Mouse (Mus musculus): Measurements from ENCODE around the gene Ano2. TPM values are rescaled to one million over a fixed set of nuclear protein-coding genes. Genes with fewer than 3 reads are reported as not detected.

The Ano2 gene
- polyA plus RNA-seq, 2 experiments = 0.03 TPM; not detected in 1

DNA sequence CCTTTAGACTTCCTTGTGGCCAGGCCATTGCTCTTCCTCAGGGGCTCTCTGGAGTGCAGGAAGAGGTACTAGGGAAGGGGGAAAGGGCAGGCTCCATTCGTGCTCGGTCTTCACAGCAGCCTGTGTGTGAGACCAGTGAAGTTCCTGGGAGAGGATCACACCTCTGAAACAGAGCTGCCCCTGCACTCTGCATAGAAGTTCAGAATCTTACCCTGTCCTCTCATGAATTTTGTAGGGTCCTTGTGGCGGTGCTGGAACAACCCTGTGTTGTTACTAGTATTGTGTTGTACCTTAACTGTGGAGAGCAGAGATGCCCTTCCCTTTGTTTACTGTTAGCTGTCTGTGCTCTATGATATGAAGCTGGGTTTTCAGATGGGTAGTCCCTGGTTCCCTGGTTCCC lies 58.4 kb downstream of the Ano2 start:
- no peaks in the 10 kb centered on the region for H3K36me3 ChIP-seq (replicated peaks; ENCODE audit: control insufficient read depth, insufficient read depth, low read depth)
- H3K4me3 ChIP-seq (ENCODE audit: insufficient read depth in 1 of 2, low read depth in 2 of 2, low read length in 2 of 2) = no peak overlapping the region
- ATAC-seq (ENCODE audit: insufficient read depth) (no peak), DNase-seq (ENCODE audit: low read depth in 3 of 3, low spot score in 3 of 3) (no peak)
- no peaks in the 10 kb centered on the region for H3K9me3 ChIP-seq (ENCODE audit: control insufficient read depth, low read length)
- H3K4me1 ChIP-seq (replicated peaks; ENCODE audit: control insufficient read depth in 2 of 2, insufficient read depth in 2 of 2, low read length in 1 of 2) = no peaks in the 10 kb centered on the region
- no peaks in the 10 kb centered on the region for H3K27me3 ChIP-seq (ENCODE audit: control insufficient read depth, insufficient read depth, low read length)
- 25% methylated on average over 3 of the region's 3 CpGs for WGBS (ENCODE audit: insufficient replicate concordance)
- no peak overlapping the region for H3K4me2 ChIP-seq (ENCODE audit: low read depth)
- no peak overlapping the region for H3K9ac ChIP-seq (replicated peaks)
- TF ChIP-seq CTCF (IDR thresholded peaks at IDR 0.05; ENCODE audit: low read depth) (no peak), EP300 (IDR thresholded peaks at IDR 0.05; ENCODE audit: low read depth) (no peak)
- no peak overlapping the region for H3K27ac ChIP-seq

DNA sequence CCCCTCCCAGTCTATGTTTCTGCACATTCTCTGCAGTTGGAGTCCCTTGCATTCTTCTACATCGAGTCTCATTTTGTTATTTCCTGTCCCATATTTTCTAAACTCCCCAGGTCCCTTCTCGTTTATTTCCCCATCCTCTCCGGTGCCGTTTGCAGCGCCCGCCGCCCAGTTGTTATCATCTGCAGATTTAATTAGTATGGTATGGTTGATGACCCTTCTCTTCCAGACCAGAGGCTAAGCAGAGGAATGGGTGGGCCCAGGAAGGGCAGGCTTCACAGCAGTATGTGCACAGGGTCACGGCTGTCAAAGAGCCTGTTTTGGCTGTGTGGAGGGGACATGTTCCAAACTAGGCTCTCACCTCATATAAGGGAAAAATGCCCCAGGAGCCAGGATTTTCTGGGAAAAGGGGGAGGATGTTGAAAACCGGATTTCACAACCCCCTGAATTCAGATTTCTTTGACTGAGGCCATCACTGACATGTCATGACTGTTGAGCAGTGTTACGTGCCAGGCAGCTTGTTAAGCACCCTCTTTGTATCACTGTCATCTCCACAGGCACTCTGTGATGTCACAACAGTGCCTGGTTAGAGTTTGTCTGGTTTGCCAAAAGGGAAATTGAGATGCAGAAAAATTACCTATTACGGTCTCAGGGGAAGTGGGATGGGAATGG lies 72.8 kb downstream of the Ano2 start:
- Histone ChIP-seq H3K27me3 (ENCODE audit: control insufficient read depth, insufficient read depth, low read length) (no peaks in the 10 kb centered on the region), H3K27ac (no peak overlapping the region), H3K4me2 (ENCODE audit: low read depth) (no peak overlapping the region), H3K36me3 (replicated peaks; ENCODE audit: control insufficient read depth, insufficient read depth, low read depth) (no peaks in the 10 kb centered on the region), H3K9ac (replicated peaks) (no peak overlapping the region), H3K4me3 (ENCODE audit: insufficient read depth in 1 of 2, low read depth in 2 of 2, low read length in 2 of 2) (no peak overlapping the region), H3K4me1 (replicated peaks; ENCODE audit: control insufficient read depth in 2 of 2, insufficient read depth in 2 of 2, low read length in 1 of 2) (no peaks in the 10 kb centered on the region), H3K9me3 (ENCODE audit: control insufficient read depth, low read length) (no peaks in the 10 kb centered on the region)
- DNase-seq (ENCODE audit: low read depth in 3 of 3, low spot score in 3 of 3) = no peak
- no peak for ATAC-seq (ENCODE audit: insufficient read depth)
- WGBS (ENCODE audit: insufficient replicate concordance) = 64% methylated on average over 11 of the region's 11 CpGs
- TF ChIP-seq EP300 (IDR thresholded peaks at IDR 0.05; ENCODE audit: low read depth) (no peak), CTCF (IDR thresholded peaks at IDR 0.05; ENCODE audit: low read depth) (no peak)

DNA sequence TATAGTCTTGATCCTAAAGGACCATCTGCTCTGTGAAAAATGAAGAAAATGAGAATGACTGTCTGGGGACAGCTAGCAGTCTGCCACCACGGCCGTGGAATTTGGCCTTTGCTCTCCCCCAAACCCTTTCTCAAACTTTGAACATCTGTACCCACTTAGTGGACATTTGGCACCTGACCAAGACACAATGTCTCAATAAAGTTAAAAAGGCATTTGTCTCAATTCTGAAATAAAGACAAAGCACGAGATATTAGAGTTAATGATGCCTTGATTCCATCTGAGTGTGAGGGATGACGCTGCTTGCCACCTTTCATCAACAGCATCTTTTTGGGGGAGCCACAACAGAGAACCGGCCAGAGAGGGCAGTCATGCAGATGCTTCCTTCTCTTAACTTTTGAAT lies 83.0 kb downstream of the Ano2 start:
- WGBS (ENCODE audit: insufficient replicate concordance) = 48% methylated on average over 5 of the region's 5 CpGs
- DNase-seq (ENCODE audit: low read depth in 3 of 3, low spot score in 3 of 3) = no peak
- no peak for ATAC-seq (ENCODE audit: insufficient read depth)

DNA sequence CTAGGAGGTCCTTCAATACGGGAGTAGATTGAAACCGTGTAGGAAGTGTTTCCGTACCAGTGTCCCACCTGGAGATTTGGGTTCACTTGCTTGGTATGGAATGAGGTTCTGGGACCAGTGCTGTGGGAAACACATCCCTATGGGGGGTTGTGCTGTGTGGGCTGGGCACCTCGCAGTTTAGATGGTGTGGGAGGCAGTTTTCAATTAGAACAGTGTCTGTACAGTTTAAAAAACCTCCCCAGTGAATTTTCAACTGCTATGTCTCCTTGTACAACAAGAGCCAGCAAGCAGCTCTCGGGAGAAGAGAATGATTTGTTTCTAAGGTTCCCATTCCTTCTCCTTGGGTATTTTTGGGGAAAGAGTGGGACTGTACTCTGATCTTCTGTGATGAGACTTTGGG lies 86.1 kb downstream of the Ano2 start:
- TF ChIP-seq EP300 (IDR thresholded peaks at IDR 0.05; ENCODE audit: low read depth) (no peak), CTCF (IDR thresholded peaks at IDR 0.05; ENCODE audit: low read depth) (no peak)
- WGBS (ENCODE audit: insufficient replicate concordance) = 59% methylated on average over 5 of the region's 5 CpGs
- H3K36me3 ChIP-seq (replicated peaks; ENCODE audit: control insufficient read depth, insufficient read depth, low read depth) = no peaks in the 10 kb centered on the region
- H3K27me3 ChIP-seq (ENCODE audit: control insufficient read depth, insufficient read depth, low read length) = no peaks in the 10 kb centered on the region
- no peak overlapping the region for H3K4me3 ChIP-seq (ENCODE audit: insufficient read depth in 1 of 2, low read depth in 2 of 2, low read length in 2 of 2)
- H3K4me1 ChIP-seq (replicated peaks; ENCODE audit: control insufficient read depth in 2 of 2, insufficient read depth in 2 of 2, low read length in 1 of 2) = no peaks in the 10 kb centered on the region
- H3K4me2 ChIP-seq (ENCODE audit: low read depth) = no peak overlapping the region
- ATAC-seq (ENCODE audit: insufficient read depth) (no peak), DNase-seq (ENCODE audit: low read depth in 3 of 3, low spot score in 3 of 3) (no peak)
- H3K27ac ChIP-seq = no peak overlapping the region
- no peak overlapping the region for H3K9ac ChIP-seq (replicated peaks)
- no peaks in the 10 kb centered on the region for H3K9me3 ChIP-seq (ENCODE audit: control insufficient read depth, low read length)

More for the DNA sequence above, 83.0 kb downstream of the Ano2 start:
- Histone ChIP-seq H3K9ac (replicated peaks) (no peak overlapping the region), H3K4me1 (replicated peaks; ENCODE audit: control insufficient read depth in 2 of 2, insufficient read depth in 2 of 2, low read length in 1 of 2) (no peaks in the 10 kb centered on the region), H3K9me3 (ENCODE audit: control insufficient read depth, low read length) (no peaks in the 10 kb centered on the region), H3K27ac (no peak overlapping the region), H3K4me2 (ENCODE audit: low read depth) (no peak overlapping the region), H3K27me3 (ENCODE audit: control insufficient read depth, insufficient read depth, low read length) (no peaks in the 10 kb centered on the region), H3K4me3 (ENCODE audit: insufficient read depth in 1 of 2, low read depth in 2 of 2, low read length in 2 of 2) (no peak overlapping the region), H3K36me3 (replicated peaks; ENCODE audit: control insufficient read depth, insufficient read depth, low read depth) (no peaks in the 10 kb centered on the region)
- TF ChIP-seq EP300 (IDR thresholded peaks at IDR 0.05; ENCODE audit: low read depth) (no peak), CTCF (IDR thresholded peaks at IDR 0.05; ENCODE audit: low read depth) (no peak)

DNA sequence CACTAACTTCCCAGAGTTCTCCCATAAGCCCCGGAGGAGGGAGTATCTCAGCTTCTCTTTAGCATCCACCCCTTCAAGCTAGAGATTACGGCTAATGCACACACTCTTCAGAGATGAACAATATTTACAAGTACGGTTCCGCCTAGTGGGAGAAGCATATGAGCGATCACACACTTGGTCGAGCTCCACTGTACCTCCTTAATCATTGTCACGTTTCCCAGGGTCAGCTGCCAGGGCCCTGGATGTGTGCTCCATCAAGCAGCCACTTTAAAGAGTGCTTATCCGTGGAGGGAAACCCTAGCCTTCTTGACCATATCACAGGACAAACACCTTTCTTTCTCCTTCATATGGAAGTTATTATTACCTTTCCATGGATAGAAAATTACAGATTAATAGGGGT lies 112.7 kb downstream of the Ano2 start:
- Histone ChIP-seq H3K9ac (replicated peaks) (no peak overlapping the region), H3K36me3 (replicated peaks; ENCODE audit: control insufficient read depth, insufficient read depth, low read depth) (no peaks in the 10 kb centered on the region), H3K27me3 (ENCODE audit: control insufficient read depth, insufficient read depth, low read length) (no peaks in the 10 kb centered on the region), H3K9me3 (ENCODE audit: control insufficient read depth, low read length) (no peaks in the 10 kb centered on the region), H3K4me3 (ENCODE audit: insufficient read depth in 1 of 2, low read depth in 2 of 2, low read length in 2 of 2) (no peak overlapping the region), H3K4me2 (ENCODE audit: low read depth) (no peak overlapping the region), H3K4me1 (replicated peaks; ENCODE audit: control insufficient read depth in 2 of 2, insufficient read depth in 2 of 2, low read length in 1 of 2) (no peaks in the 10 kb centered on the region), H3K27ac (no peak overlapping the region)
- DNase-seq (ENCODE audit: low read depth in 3 of 3, low spot score in 3 of 3) (no peak), ATAC-seq (ENCODE audit: insufficient read depth) (no peak)
- TF ChIP-seq EP300 (IDR thresholded peaks at IDR 0.05; ENCODE audit: low read depth) (no peak), CTCF (IDR thresholded peaks at IDR 0.05; ENCODE audit: low read depth) (no peak)
- whole genome bisulfite sequencing (ENCODE audit: insufficient replicate concordance) = 56% methylated on average over 8 of the region's 8 CpGs

Measured in liver, embryonic 14.5 days (tissue).